Mouse (Mus musculus) left cerebral cortex, adult 2 months (tissue): ENCODE measurements around the gene Boc. TPM values are rescaled to one million over a fixed set of nuclear protein-coding genes. Genes with fewer than 3 reads are reported as not detected.

Source experiments
- DNase-seq, 2 experiments: peaks; one replicate each; pipeline ENCODE4 v3.0.0; 2021 to 2022; ENCODE audit warnings: low spot score in 2 of 2, mixed read lengths in 1 of 2; ENCODE audit errors: extremely low spot score in 1 of 2
- H3K27ac ChIP-seq: fragments of 200-600 bp; 2 replicates; pipeline ENCODE4 v1.8.1; 2022
- H3K4me3 ChIP-seq: fragments of 200-600 bp; 2 replicates; pipeline ENCODE4 v1.8.1; 2022
- CTCF ChIP-seq: fragments of 200-600 bp; IDR thresholded peaks from 2 replicates; pipeline ENCODE4 v1.8.1; 2022; ENCODE audit warnings: antibody characterized with exemption, mild to moderate bottlenecking, moderate library complexity
- intact Hi-C: fragments of 180-260 bp; cut with DNase I; formaldehyde crosslinking; loops from one replicate; pipeline ENCODE4 v1.15.1; 2025
- total RNA-seq, 2 experiments: library from RNA; stranded (reverse); gene quantifications; 2 replicates each; pipeline ENCODE4 v1.2.3; 2021

Boc gene
- total RNA-seq, 2 experiments from 2014 or later, result 18.7 to 20.0 TPM

GRCm38 (mm10) chr16:44534122-44534521, 24.6 kb downstream of the Boc start:
- Histone ChIP-seq H3K4me3 (no peak overlapping the region), H3K27ac (no peak overlapping the region)
- intact Hi-C loops, result no loop called here
- DNase-seq, result no peak
- no peak for TF ChIP-seq CTCF

GRCm38 (mm10) chr16:44533522-44533921, 25.2 kb downstream of the Boc start:
- TF ChIP-seq CTCF, result no peak
- no peak for DNase-seq
- H3K27ac ChIP-seq, result no peak overlapping the region
- H3K4me3 ChIP-seq, result no peak overlapping the region
- intact Hi-C loops, result no loop called here

- no peak overlapping the region for H3K27ac ChIP-seq
- no peak for TF ChIP-seq CTCF
- no peak overlapping the region for H3K4me3 ChIP-seq
- intact Hi-C loops, result no loop called here
- no peak for DNase-seq
Observed at GRCm38 (mm10) chr16:44532851-44533250, 25.8 kb downstream of the Boc start.

GRCm38 (mm10) chr16:44531239-44531797, 27.4 kb downstream of the Boc start:
- intact Hi-C loops, result loop anchor here (2.0 kb wide), 2 partner anchors 19 to 27 kb away; partner anchors contain the start of gene Boc
- DNase-seq, result no peak
- peak overlapping the region; percentile 69 for H3K27ac ChIP-seq

GRCm38 (mm10) chr16:44530829-44531228, 27.9 kb downstream of the Boc start:
- peak overlapping the region; percentile 32; the same call in 1 of the 2 replicates for H3K4me3 ChIP-seq
- no peak for DNase-seq
- TF ChIP-seq CTCF, result no peak
- intact Hi-C loops, result loop anchor here (2.0 kb wide), 2 partner anchors 20 to 28 kb away; partner anchors contain the start of gene Boc
- H3K27ac ChIP-seq, result peak overlapping the region; percentile 69

More at GRCm38 (mm10) chr16:44531239-44531797, 27.4 kb downstream of the Boc start:
- TF ChIP-seq CTCF, result no peak
- peak overlapping the region; percentile 32; the same call in 1 of the 2 replicates for H3K4me3 ChIP-seq

GRCm38 (mm10) chr16:44530191-44530590, 28.5 kb downstream of the Boc start:
- TF ChIP-seq CTCF, result no peak
- H3K4me3 ChIP-seq, result no peak overlapping the region

GRCm38 (mm10) chr16:44529691-44530090, 29.0 kb downstream of the Boc start:
- DNase-seq, result no peak
- no peak for TF ChIP-seq CTCF
- intact Hi-C loops, result loop anchor here (2.0 kb wide), 2 partner anchors 21 to 29 kb away; partner anchors contain the start of gene Boc
- H3K27ac ChIP-seq, result no peak overlapping the region
- no peak overlapping the region for H3K4me3 ChIP-seq

More at GRCm38 (mm10) chr16:44530191-44530590, 28.5 kb downstream of the Boc start:
- intact Hi-C loops, result loop anchor here (2.0 kb wide), 2 partner anchors 21 to 29 kb away; partner anchors contain the start of gene Boc
- no peak for DNase-seq
- H3K27ac ChIP-seq, result peak overlapping the region; percentile 4; the same call in 1 of the 2 replicates

GRCm38 (mm10) chr16:44528955-44529354, 29.7 kb downstream of the Boc start:
- Histone ChIP-seq H3K27ac (no peak overlapping the region), H3K4me3 (no peak overlapping the region)
- DNase-seq, result no peak
- intact Hi-C loops, result no loop called here
- no peak for TF ChIP-seq CTCF

GRCm38 (mm10) chr16:44527218-44527905, 31.3 kb downstream of the Boc start:
- intact Hi-C loops, result no loop called here
- Histone ChIP-seq H3K4me3 (no peak overlapping the region), H3K27ac (no peak overlapping the region)
- no peak for DNase-seq
- TF ChIP-seq CTCF, result no peak

GRCm38 (mm10) chr16:44526689-44527088, 32.0 kb downstream of the Boc start:
- DNase-seq, result no peak
- TF ChIP-seq CTCF, result no peak
- no peak overlapping the region for H3K4me3 ChIP-seq
- intact Hi-C loops, result no loop called here
- H3K27ac ChIP-seq, result peak overlapping the region; percentile 75

- H3K27ac ChIP-seq, result peak overlapping the region; percentile 75
- TF ChIP-seq CTCF, result no peak
- no peak for DNase-seq
- intact Hi-C loops, result no loop called here
- H3K4me3 ChIP-seq, result no peak overlapping the region
Observed at GRCm38 (mm10) chr16:44526044-44526443, 32.7 kb downstream of the Boc start.

GRCm38 (mm10) chr16:44523595-44523994, 35.1 kb downstream of the Boc start:
- intact Hi-C loops, result no loop called here
- no peak for DNase-seq
- TF ChIP-seq CTCF, result no peak
- Histone ChIP-seq H3K27ac (no peak overlapping the region), H3K4me3 (no peak overlapping the region)
